Comparison of ENCODE assay signal across 17 mouse cellular contexts in the genomic region with DNA sequence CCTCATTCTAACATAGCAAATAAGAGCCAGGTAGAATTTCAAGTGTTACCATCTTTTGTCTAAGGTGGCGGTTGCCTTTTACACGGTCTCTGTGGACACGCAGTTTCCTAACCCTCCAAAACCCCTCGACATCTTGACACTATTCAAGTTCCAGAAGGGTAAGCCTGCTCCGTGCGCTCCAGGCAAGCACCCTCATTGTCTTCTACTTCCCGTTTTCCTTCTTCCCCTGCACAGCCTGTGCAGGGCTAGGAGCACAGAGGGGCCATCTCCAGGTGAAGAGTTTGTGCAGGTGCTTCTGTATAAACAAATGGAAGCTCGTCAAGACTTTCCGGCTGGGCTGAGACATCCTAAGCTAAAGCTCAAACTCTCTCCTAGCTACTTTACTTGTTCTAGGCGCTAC. TPM values are rescaled to one million over a fixed set of nuclear protein-coding genes. Genes with fewer than 3 reads are reported as not detected.
DNase-seq lines count a peak whose midpoint lies in the region; ATAC-seq and TF ChIP-seq lines count a peak whose summit lies in the region.
"Had no signal": no experiment of that assay in that cellular context is flagged by ENCODE, and none has a peak within 500 bp of the region (broad histone marks: within the 10 kb centered on the region; RNA-seq: fewer than 3 reads in every experiment).

No protein-coding gene starts in this region.

- peak overlapping the region; percentile 98; the same call in 1 of the 2 replicates for H3K27ac ChIP-seq in forebrain, embryonic 10.5 days
- H3K27ac ChIP-seq in forebrain, embryonic 11.5 days (ENCODE audit: low read depth, low read length): no peak overlapping the region
- H3K27ac ChIP-seq in midbrain, embryonic 10.5 days (replicated peaks): no peak overlapping the region; the same call in 1 of the 2 replicates
- H3K27ac ChIP-seq in midbrain, embryonic 13.5 days: no peak overlapping the region
- H3K27ac ChIP-seq in gastrocnemius, adult 2 months: no peak overlapping the region

- intact Hi-C loops in gastrocnemius, adult 2 months (cut with DNase I): loop anchor here (2.0 to 5.0 kb wide), 2 partner anchors 17 to 67 kb away; partner anchors contain the start of genes Alg12 and Creld2

- DNase-seq in forebrain, embryonic 10.5 days (ENCODE audit: extremely low spot score, low spot score): no peak
- no peak for DNase-seq in forebrain, embryonic 11.5 days (ENCODE audit: low spot score)
- DNase-seq in midbrain, embryonic 10.5 days (ENCODE audit: low spot score): no peak
- no peak for DNase-seq in embryo, embryonic 10 days (ENCODE audit: low spot score)
- DNase-seq in gastrocnemius, adult 2 months: no peak
- DNase-seq: adrenal gland, adult 2 months; cerebellum, adult 18-20 months; gastrocnemius, postnatal 10 days; kidney, adult 9 months; kidney, postnatal 4 days; lung, postnatal 36 days; retina, postnatal 1 day had no signal

- H3K9me3 ChIP-seq in forebrain, embryonic 10.5 days: no peaks in the 10 kb centered on the region
- H3K9me3 ChIP-seq in forebrain, embryonic 11.5 days (ENCODE audit: control insufficient read depth, low read length): no peaks in the 10 kb centered on the region
- H3K9me3 ChIP-seq in midbrain, embryonic 10.5 days (replicated peaks): no peaks in the 10 kb centered on the region
- no peaks in the 10 kb centered on the region for H3K9me3 ChIP-seq in midbrain, embryonic 13.5 days
- H3K9me3 ChIP-seq: forebrain, embryonic 15.5 days; hindbrain, embryonic 15.5 days had no signal

- peaks cover 25% of the 10 kb centered on the region for H3K4me1 ChIP-seq in forebrain, embryonic 10.5 days
- H3K4me1 ChIP-seq in forebrain, embryonic 11.5 days (replicated peaks; ENCODE audit: control insufficient read depth, insufficient read depth, low read length): peaks cover 7% of the 10 kb centered on the region
- H3K4me1 ChIP-seq in midbrain, embryonic 10.5 days: peaks cover 28% of the 10 kb centered on the region
- H3K4me1 ChIP-seq in midbrain, embryonic 13.5 days (replicated peaks): peaks cover 29% of the 10 kb centered on the region

- no peak overlapping the region for H3K4me2 ChIP-seq in forebrain, embryonic 11.5 days (ENCODE audit: low read depth, low read length, severe bottlenecking)
- H3K4me2 ChIP-seq in midbrain, embryonic 13.5 days (replicated peaks): no peak overlapping the region

- H3K4me3 ChIP-seq in forebrain, embryonic 10.5 days: peak overlapping the region; percentile 90; the same call in 1 of the 2 replicates
- no peak overlapping the region for H3K4me3 ChIP-seq in forebrain, embryonic 11.5 days (ENCODE audit: low read depth, low read length)
- peak overlapping the region; percentile 95; the same call in 1 of the 2 replicates for H3K4me3 ChIP-seq in midbrain, embryonic 10.5 days
- H3K4me3 ChIP-seq in midbrain, embryonic 13.5 days (replicated peaks): no peak overlapping the region
- no peak overlapping the region for H3K4me3 ChIP-seq in gastrocnemius, adult 2 months

- TF ChIP-seq CTCF in gastrocnemius, adult 2 months (IDR thresholded peaks at IDR 0.05): no peak

- H3K9ac ChIP-seq in forebrain, embryonic 11.5 days (ENCODE audit: low read length): no peak overlapping the region
- no peak overlapping the region for H3K9ac ChIP-seq in midbrain, embryonic 13.5 days (replicated peaks)

- 93% methylated on average over 10 of the region's 10 CpGs for WGBS in forebrain, embryonic 10.5 days
- 95% methylated on average over 10 of the region's 10 CpGs for WGBS in forebrain, embryonic 11.5 days
- 92% methylated on average over 10 of the region's 10 CpGs for WGBS in midbrain, embryonic 10.5 days
- 94% methylated on average over 10 of the region's 10 CpGs for whole genome bisulfite sequencing in midbrain, embryonic 13.5 days

- no peaks in the 10 kb centered on the region for H3K27me3 ChIP-seq in forebrain, embryonic 10.5 days (ENCODE audit: poor library complexity, severe bottlenecking)
- no peaks in the 10 kb centered on the region for H3K27me3 ChIP-seq in forebrain, embryonic 11.5 days (ENCODE audit: control insufficient read depth, insufficient read depth, low read length)
- H3K27me3 ChIP-seq in midbrain, embryonic 10.5 days (ENCODE audit: low read depth, poor library complexity, severe bottlenecking): no peaks in the 10 kb centered on the region
- 0 out of 2 replicates have a peak, but pooled peaks cover 4% of the 10 kb centered on the region for H3K27me3 ChIP-seq in midbrain, embryonic 13.5 days
- H3K27me3 ChIP-seq: forebrain, embryonic 15.5 days; hindbrain, embryonic 15.5 days had no signal

- ATAC-seq in forebrain, embryonic 11.5 days (replicated peaks; ENCODE audit: low FRiP score): no peak
- ATAC-seq in midbrain, embryonic 13.5 days: no peak
- 0 out of 2 replicates have a peak, but pooled peaks have one; percentile 10 for ATAC-seq in granulocyte monocyte progenitor cell, adult 5-6 weeks (replicated peaks; ENCODE audit: poor library complexity, severe bottlenecking)
- ATAC-seq in megakaryocyte progenitor cell, adult 5-6 weeks (replicated peaks; ENCODE audit: poor library complexity): 0 out of 2 replicates have a peak, but pooled peaks have one; percentile 8

- peaks cover 6% of the 10 kb centered on the region for H3K36me3 ChIP-seq in forebrain, embryonic 10.5 days (replicated peaks)
- H3K36me3 ChIP-seq in forebrain, embryonic 11.5 days (ENCODE audit: control insufficient read depth, insufficient read depth, low read length): no peaks in the 10 kb centered on the region
- H3K36me3 ChIP-seq in midbrain, embryonic 10.5 days: peaks cover 6% of the 10 kb centered on the region
- H3K36me3 ChIP-seq in midbrain, embryonic 13.5 days: peaks cover 3% of the 10 kb centered on the region; the same call in 1 of the 2 replicates
- H3K36me3 ChIP-seq: hindbrain, embryonic 15.5 days had no signal

RNA-seq across cellular contexts. Expression of gene Zbed4, which starts 1.4 kb away (rescaled TPM):
- 39.6 and 40.3 TPM in 2 replicates for polyA plus RNA-seq in forebrain, embryonic 10.5 days (2016; fragmentation: Nextera tagmentation; extraction: Ambion mirVana)
- 43.6 and 47.2 TPM in 2 replicates for polyA plus RNA-seq in forebrain, embryonic 11.5 days (2014; fragmentation: Nextera tagmentation; extraction: Ambion mirVana)
- 37.4 and 41.3 TPM in 2 replicates for polyA plus RNA-seq in midbrain, embryonic 10.5 days (2016; fragmentation: Nextera tagmentation; extraction: Ambion mirVana)
- polyA plus RNA-seq in midbrain, embryonic 13.5 days (2015; fragmentation: Nextera tagmentation; extraction: Ambion mirVana): 28.0 and 28.7 TPM in 2 replicates
- 62.1 and 73.2 TPM in 2 replicates for total RNA-seq in granulocyte monocyte progenitor cell, adult 5-6 weeks (2014; fragmentation: Nextera tagmentation)
- total RNA-seq in granulocyte monocyte progenitor cell, adult 5-6 weeks (2017): 55.0 and 61.0 TPM in 2 replicates
- total RNA-seq in megakaryocyte progenitor cell, adult 5-6 weeks (2015): 47.6 and 58.2 TPM in 2 replicates
- 54.5 and 59.6 TPM in 2 replicates for total RNA-seq in megakaryocyte progenitor cell, adult 5-6 weeks (2017)
- total RNA-seq in gastrocnemius, adult 2 months (2021): 10 to 100 TPM; 14.1 to 15.8 TPM

RNA-seq across cellular contexts. Expression of gene Brd1, which starts 16.0 kb away (rescaled TPM):
- polyA plus RNA-seq in forebrain, embryonic 10.5 days (2016; fragmentation: Nextera tagmentation; extraction: Ambion mirVana): 21.7 and 22.7 TPM in 2 replicates
- 29.0 TPM in 2 replicates for polyA plus RNA-seq in forebrain, embryonic 11.5 days (2014; fragmentation: Nextera tagmentation; extraction: Ambion mirVana)
- 19.6 and 19.9 TPM in 2 replicates for polyA plus RNA-seq in midbrain, embryonic 10.5 days (2016; fragmentation: Nextera tagmentation; extraction: Ambion mirVana)
- 26.9 and 29.1 TPM in 2 replicates for polyA plus RNA-seq in midbrain, embryonic 13.5 days (2015; fragmentation: Nextera tagmentation; extraction: Ambion mirVana)
- 40.9 and 53.1 TPM in 2 replicates for total RNA-seq in granulocyte monocyte progenitor cell, adult 5-6 weeks (2014; fragmentation: Nextera tagmentation)
- total RNA-seq in granulocyte monocyte progenitor cell, adult 5-6 weeks (2017): 51.7 and 52.5 TPM in 2 replicates
- 31.9 and 32.1 TPM in 2 replicates for total RNA-seq in megakaryocyte progenitor cell, adult 5-6 weeks (2015)
- 49.4 and 52.8 TPM in 2 replicates for total RNA-seq in megakaryocyte progenitor cell, adult 5-6 weeks (2017)
- total RNA-seq in gastrocnemius, adult 2 months (2021): 10 to 100 TPM; 25.0 to 25.4 TPM

Comparison
In these comparisons a context has a peak if more than half of its experiments do, and no peak if none do; other contexts are left out.
1. H3K4me3 ChIP-seq: peak in forebrain, embryonic 10.5 days (single experiment) and midbrain, embryonic 10.5 days (single experiment); none in forebrain, embryonic 11.5 days (single experiment), midbrain, embryonic 13.5 days (single experiment) and gastrocnemius, adult 2 months (single experiment).
2. ATAC-seq: peak in granulocyte monocyte progenitor cell, adult 5-6 weeks (single experiment) and megakaryocyte progenitor cell, adult 5-6 weeks (single experiment); none in forebrain, embryonic 11.5 days (single experiment) and midbrain, embryonic 13.5 days (single experiment).